Mouse (Mus musculus) testis, adult 2 months (tissue): Measurements from ENCODE around the gene Snapc4.
A peak's percentile ranks its signal among the peaks of the same experiment; 100 is the strongest.

Source experiments
- CTCF ChIP-seq: fragments of 200-500 bp; IDR thresholded peaks from 2 replicates; pipeline ENCODE4 v1.5.1; 2012; ENCODE audit warnings: low read depth, mild to moderate bottlenecking, inconsistent platforms, low read length, moderate library complexity; ENCODE audit not compliant: control insufficient read depth, insufficient read depth, insufficient replicate concordance
- POLR2A ChIP-seq: fragments of 200-500 bp; IDR thresholded peaks from 2 replicates; pipeline ENCODE4 v1.6.1; 2012; ENCODE audit warnings: low read depth, mild to moderate bottlenecking, inconsistent platforms, low read length, moderate library complexity; ENCODE audit not compliant: control insufficient read depth

DNA sequence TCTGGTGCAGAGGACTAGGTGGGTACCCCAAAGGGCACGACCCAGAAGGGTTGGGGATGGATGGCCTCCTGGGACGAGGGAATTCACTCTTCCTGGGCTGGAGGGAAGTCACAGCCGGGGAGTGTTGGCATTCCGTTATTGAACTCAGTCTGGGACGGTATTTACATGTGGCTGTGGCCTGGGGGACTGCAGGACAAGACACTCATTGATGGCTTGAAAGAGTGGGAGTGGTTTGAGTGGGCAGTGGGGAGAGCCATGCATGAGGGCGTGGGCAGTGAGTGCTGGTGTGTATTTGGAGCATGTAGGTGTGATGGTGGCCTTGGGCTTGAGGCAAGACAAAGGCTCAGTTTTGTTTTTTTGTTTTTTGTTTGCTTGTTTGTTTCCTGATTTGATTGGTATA is 49.8 kb downstream of the Snapc4 start:
- TF ChIP-seq CTCF (0 out of 2 replicates have a peak, but pooled peaks have one; percentile 6), POLR2A (no peak)
